Mouse (Mus musculus): ENCODE measurements around the gene H3f3b. TPM values are rescaled to one million over a fixed set of nuclear protein-coding genes. Genes with fewer than 3 reads are reported as not detected.
"Not testable (repeated sequence)": the region's sequence is repeated elsewhere in the genome, so short reads cannot be mapped to it uniquely, and the experiment has no call there.

Gene H3f3b
- polyA plus RNA-seq, 1 experiment, result 513 TPM

DNA sequence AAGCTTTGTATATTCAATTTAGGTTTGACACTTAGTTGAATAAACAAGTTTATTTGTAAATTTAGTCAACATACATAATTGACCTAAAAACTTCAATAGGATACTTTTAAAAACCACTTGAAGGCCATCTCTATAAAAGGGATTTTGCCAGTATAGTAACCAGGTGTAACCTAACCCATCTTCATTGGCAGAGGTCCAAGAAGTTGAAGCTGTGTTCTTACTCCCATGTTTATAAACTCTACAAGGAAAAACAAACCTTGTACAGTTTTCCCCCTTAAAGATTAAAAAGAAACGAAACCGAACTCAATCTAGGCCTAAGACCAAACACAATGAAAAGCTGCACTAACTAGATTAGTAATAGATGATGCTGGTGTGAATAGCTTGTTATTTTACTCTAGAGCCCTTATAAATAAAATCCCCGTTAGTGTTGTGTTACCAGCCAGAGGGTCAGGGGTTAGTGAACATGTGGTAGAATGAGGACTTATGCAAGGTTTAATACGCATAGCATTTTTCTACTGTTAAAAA lies 5.4 kb downstream of the H3f3b start:
- TF ChIP-seq CTCF (IDR thresholded peaks at IDR 0.05; ENCODE audit: borderline replicate concordance, insufficient read depth, low read length), result no peak
- no peak; the same call in 1 of the 2 replicates for TF ChIP-seq POLR2A (IDR thresholded peaks at IDR 0.05; ENCODE audit: low read depth, low read length)
- H3K4me3 ChIP-seq (ENCODE audit: insufficient read depth, low read length), result peak overlapping the region; percentile 37
- no peak overlapping the region for H3K27ac ChIP-seq (ENCODE audit: insufficient read depth, low read length)
- H3K4me1 ChIP-seq (ENCODE audit: control insufficient read depth, insufficient read depth, low read length), result no peaks in the 10 kb centered on the region

DNA sequence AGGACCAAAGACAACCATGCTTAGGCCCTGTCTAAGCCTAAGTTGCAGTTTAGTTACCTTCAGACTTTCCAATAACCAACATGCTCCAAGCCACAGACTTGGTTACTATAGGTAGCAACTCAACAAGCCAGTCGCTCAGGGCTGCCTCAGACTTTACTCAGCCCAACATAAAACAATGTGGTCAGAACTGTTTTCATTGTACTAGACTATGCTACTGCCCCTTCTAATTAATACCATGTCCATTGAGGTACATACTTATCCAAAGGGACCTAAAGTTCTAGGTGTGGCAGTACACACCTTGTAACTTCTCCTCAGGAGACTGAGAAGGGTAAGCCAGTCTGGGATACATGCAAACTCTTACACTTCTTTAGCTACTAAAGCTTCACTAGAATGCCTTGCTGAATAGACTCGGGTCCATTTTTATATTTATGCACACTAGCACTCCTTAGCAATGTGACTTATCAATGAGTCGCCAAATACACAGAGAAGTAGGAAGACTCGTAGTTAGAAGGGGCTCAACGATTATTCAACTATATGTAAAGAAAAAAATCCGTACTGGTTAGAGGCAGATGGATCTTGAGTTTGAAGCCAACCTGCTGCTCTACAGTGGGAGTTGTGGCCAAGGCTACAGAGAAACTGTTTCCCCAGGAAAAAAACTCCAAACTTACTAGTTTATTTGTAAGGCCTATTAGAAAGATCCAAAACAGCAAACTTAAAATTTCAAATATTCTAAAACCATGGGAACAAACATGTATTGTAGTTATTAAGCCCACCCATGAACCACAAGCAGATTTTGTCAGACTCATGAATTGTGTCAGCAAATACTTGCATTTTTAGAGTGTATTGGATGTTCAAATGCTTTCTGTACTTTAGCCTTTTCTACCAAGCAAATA lies 6.2 kb downstream of the H3f3b start:
- TF ChIP-seq POLR2A (IDR thresholded peaks at IDR 0.05; ENCODE audit: low read depth, low read length) (peak; percentile 62), CTCF (IDR thresholded peaks at IDR 0.05; ENCODE audit: borderline replicate concordance, insufficient read depth, low read length) (no peak)
- Histone ChIP-seq H3K4me3 (ENCODE audit: insufficient read depth, low read length) (0 out of 2 replicates have a peak overlapping the region, but pooled peaks have one; percentile 13), H3K4me1 (ENCODE audit: control insufficient read depth, insufficient read depth, low read length) (no peaks in the 10 kb centered on the region), H3K27ac (ENCODE audit: insufficient read depth, low read length) (no peak overlapping the region)

DNA sequence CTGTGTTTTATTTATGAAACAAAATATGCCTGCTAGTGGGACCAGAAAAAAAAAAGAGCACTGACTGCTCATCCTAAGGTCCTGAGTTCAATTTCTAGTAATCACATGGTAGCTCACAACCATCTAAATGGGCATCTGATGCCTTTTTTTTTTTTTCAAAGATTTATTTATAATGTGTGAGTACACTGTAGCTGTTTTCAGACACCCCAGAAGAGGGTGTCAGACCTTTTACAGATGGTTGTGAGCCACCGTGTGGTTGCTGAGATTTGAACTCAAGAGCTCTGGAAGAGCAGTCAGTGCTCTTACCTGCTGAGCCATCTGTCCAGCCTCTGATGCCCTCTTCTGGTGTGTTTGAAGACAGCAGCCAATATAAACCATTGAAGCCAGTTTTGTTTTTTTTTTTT lies 7.2 kb downstream of the H3f3b start:
- no peak overlapping the region for H3K27ac ChIP-seq (ENCODE audit: insufficient read depth, low read length)
- no peaks in the 10 kb centered on the region for H3K4me1 ChIP-seq (ENCODE audit: control insufficient read depth, insufficient read depth, low read length)
- H3K4me3 ChIP-seq (ENCODE audit: insufficient read depth, low read length), result no peak overlapping the region
- TF ChIP-seq CTCF (IDR thresholded peaks at IDR 0.05; ENCODE audit: borderline replicate concordance, insufficient read depth, low read length) (no peak), POLR2A (IDR thresholded peaks at IDR 0.05; ENCODE audit: low read depth, low read length) (peak; percentile 19; the same call in 1 of the 2 replicates)

DNA sequence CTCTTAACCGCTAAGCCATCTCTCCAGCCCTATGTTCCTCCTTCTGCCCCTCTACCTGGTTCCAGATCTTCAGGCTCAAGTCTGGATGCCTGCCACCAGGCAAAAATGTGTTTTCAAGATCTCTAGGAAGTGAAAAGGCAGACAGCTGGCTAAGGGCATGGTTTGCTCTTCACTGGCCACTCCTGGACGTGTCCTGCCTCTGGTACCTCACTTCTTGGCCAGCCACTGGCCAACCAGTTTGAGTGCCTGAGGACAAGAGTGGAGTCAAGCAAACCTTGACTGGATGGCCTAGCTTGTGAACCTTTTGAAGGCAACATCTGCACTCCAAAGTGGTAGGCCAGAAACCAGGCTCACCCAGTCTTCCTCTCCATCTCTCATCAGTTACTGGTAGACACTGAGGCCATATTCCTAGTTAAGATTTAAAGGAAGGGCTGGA lies 7.8 kb downstream of the H3f3b start:
- no peak overlapping the region for H3K4me3 ChIP-seq (ENCODE audit: insufficient read depth, low read length)
- no peak overlapping the region for H3K27ac ChIP-seq (ENCODE audit: insufficient read depth, low read length)
- no peaks in the 10 kb centered on the region for H3K4me1 ChIP-seq (ENCODE audit: control insufficient read depth, insufficient read depth, low read length)
- TF ChIP-seq CTCF (IDR thresholded peaks at IDR 0.05; ENCODE audit: borderline replicate concordance, insufficient read depth, low read length) (no peak), POLR2A (IDR thresholded peaks at IDR 0.05; ENCODE audit: low read depth, low read length) (peak; percentile 45)

DNA sequence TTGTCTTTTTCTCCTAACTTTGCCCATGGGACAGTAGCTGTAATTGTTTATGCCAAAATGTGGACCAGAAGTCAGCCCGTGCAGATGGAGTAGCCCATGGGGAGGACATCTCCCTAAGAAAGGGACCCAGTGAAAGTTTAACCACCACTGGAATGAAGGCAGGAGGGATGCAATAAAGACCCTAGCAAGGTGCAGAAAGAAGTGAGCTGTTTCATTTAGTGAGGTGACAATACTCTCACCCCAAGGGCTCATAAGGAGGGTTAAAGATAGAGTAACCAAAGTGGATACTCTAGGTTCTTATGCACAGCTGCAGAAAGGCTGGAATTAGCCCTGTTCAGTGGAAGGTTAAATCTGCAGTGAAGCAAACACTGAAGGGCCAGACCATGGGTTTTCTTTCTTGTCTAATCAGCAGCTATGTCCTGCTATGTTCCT lies 8.4 kb downstream of the H3f3b start:
- no peak for TF ChIP-seq CTCF (IDR thresholded peaks at IDR 0.05; ENCODE audit: borderline replicate concordance, insufficient read depth, low read length)
- no peak for TF ChIP-seq POLR2A (IDR thresholded peaks at IDR 0.05; ENCODE audit: low read depth, low read length)
- Histone ChIP-seq H3K4me1 (ENCODE audit: control insufficient read depth, insufficient read depth, low read length) (no peaks in the 10 kb centered on the region), H3K4me3 (ENCODE audit: insufficient read depth, low read length) (no peak overlapping the region), H3K27ac (ENCODE audit: insufficient read depth, low read length) (no peak overlapping the region)

DNA sequence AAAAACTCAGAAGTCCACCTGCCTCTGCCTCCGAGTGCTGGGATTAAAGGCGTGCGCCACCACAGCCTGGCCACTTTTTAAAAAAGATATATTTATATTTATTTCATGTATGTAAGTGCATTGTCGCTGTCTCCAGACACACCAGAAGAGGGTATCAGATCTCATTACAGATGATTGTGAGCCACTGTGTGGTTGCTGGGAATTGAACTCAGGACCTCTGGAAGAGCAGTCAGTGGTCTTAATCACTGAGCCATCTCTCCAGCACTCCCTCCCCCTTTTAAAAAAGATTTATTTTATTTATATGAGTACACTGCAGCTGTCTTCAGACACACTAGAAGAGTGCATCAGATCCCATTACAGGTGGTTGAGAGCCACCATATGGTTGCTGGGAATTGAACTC lies 8.9 kb downstream of the H3f3b start:
- H3K27ac ChIP-seq (ENCODE audit: insufficient read depth, low read length); H3K4me3 ChIP-seq (ENCODE audit: insufficient read depth, low read length); H3K4me1 ChIP-seq (ENCODE audit: control insufficient read depth, insufficient read depth, low read length): not testable (repeated sequence)

DNA sequence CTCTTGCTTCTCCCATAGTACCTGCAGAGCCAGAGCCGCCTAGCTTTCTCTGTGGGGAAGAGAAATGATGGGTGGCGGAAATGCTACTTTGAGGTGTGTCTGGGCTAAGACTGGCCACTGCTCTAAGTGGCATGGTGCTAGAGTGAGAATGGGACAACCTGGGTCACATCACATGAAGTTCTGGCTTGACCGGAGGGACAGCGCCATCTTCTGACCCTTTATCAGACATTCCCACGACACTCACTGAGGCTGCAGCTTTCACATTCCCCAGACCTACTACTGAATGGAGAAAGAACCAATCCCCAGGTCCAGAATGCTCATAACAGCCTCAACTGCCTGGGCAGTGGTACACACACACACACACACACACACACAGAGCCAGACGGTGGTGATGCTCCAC lies 9.7 kb downstream of the H3f3b start:
- TF ChIP-seq CTCF (IDR thresholded peaks at IDR 0.05; ENCODE audit: borderline replicate concordance, insufficient read depth, low read length) (peak; percentile 56; the same call in 1 of the 2 replicates), POLR2A (IDR thresholded peaks at IDR 0.05; ENCODE audit: low read depth, low read length) (no peak)
- Histone ChIP-seq H3K4me1 (ENCODE audit: control insufficient read depth, insufficient read depth, low read length) (no peaks in the 10 kb centered on the region), H3K4me3 (ENCODE audit: insufficient read depth, low read length) (no peak overlapping the region), H3K27ac (ENCODE audit: insufficient read depth, low read length) (no peak overlapping the region)

DNA sequence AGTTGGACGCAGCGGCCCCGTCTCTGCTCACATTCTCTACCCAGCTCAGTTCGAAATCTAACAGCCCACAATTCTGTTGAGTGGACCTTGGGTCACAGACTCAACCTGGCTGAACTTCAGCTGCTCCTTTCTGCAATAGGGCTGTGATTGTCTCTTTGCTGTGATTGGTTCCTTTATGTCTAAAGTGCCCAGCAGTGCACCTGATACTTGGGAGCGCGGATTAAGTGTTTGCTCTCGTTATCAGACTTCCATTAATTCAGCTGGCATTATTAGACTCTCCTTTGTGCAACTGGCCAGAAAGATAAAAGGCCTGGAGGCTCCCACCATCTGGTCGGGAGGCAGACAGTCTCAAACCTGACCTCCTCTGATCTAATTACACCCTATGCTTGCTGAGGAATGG lies 12.9 kb downstream of the H3f3b start:
- Histone ChIP-seq H3K4me3 (ENCODE audit: insufficient read depth, low read length) (no peak overlapping the region), H3K4me1 (ENCODE audit: control insufficient read depth, insufficient read depth, low read length) (no peaks in the 10 kb centered on the region), H3K27ac (ENCODE audit: insufficient read depth, low read length) (no peak overlapping the region)
- no peak for TF ChIP-seq POLR2A (IDR thresholded peaks at IDR 0.05; ENCODE audit: low read depth, low read length)
- no peak for TF ChIP-seq CTCF (IDR thresholded peaks at IDR 0.05; ENCODE audit: borderline replicate concordance, insufficient read depth, low read length)

DNA sequence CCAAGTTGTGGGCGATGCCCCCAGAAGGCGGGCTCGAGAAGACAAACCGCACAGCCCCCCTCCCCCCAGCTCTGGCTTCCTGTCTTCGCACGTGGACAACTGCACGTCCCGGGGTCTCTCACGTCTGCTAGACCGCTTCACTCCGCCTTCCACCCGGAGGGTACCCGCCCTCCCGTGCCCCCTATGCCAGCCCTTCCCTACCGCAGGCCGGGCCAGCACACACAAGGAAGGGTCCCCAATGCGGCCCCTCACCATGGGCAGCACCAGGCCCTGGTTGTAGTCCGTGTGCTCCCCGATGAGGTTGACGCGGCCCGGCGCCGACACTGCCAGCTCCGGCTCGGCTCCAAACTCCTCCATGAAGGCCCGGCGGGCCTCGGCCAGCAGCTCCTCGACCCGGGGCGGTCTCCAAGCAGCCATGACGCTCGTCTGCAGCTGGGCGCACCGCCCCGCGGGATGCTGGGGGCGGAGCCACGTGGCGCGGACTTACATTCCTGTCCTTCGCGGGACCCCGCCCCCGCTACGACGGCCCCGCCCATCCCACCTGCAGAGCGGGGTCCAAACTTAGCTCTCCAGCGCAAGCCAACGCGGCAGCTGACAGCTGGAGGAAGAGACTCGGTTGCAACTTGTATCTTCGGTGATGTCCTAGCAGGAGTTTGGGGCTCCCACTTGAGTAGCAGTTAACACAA lies 15.4 kb downstream of the H3f3b start, which contains the start of gene Galk1:
TSS of gene Galk1 (minus strand) at position 458 of the 686 bp plus-strand sequence.
- no peak for TF ChIP-seq CTCF (IDR thresholded peaks at IDR 0.05; ENCODE audit: borderline replicate concordance, insufficient read depth, low read length)
- peak; percentile 84 for TF ChIP-seq POLR2A (IDR thresholded peaks at IDR 0.05; ENCODE audit: low read depth, low read length)
- Histone ChIP-seq H3K4me1 (ENCODE audit: control insufficient read depth, insufficient read depth, low read length) (no peaks in the 10 kb centered on the region), H3K27ac (ENCODE audit: insufficient read depth, low read length) (no peak within 1 kb of the TSS), H3K4me3 (ENCODE audit: insufficient read depth, low read length) (peak within 1 kb of the TSS; percentile 67)
